Mouse (Mus musculus) hematopoietic stem cell, adult 5-6 weeks (primary cell): ENCODE results near the gene Pccb. TPM values are rescaled to one million over a fixed set of nuclear protein-coding genes. Genes with fewer than 3 reads are reported as not detected.

Experiments
- ATAC-seq, 2 experiments: fragments of 125-278 bp in 1 of 2; replicated peaks in 1 of 2; 2 replicates each; pipeline ENCODE4 v1.8.0; 2016 to 2017; ENCODE audit warnings: inconsistent platforms in 2 of 2, mild to moderate bottlenecking in 2 of 2, moderate number of reproducible peaks in 2 of 2, low read depth in 1 of 2, moderate TSS enrichment in 1 of 2; ENCODE audit not compliant: low FRiP score in 2 of 2, poor library complexity in 2 of 2, severe bottlenecking in 2 of 2, insufficient read depth in 1 of 2, low TSS enrichment in 1 of 2
- total RNA-seq: library from RNA; stranded (forward); fragments of 172-1452, 232-1000 nt; gene quantifications from 2 replicates; pipeline ENCODE4 v1.2.3, GENCODE M21; 2017

Gene Pccb
- total RNA-seq, 1 experiment from 2014 or later: 18.1 TPM

DNA sequence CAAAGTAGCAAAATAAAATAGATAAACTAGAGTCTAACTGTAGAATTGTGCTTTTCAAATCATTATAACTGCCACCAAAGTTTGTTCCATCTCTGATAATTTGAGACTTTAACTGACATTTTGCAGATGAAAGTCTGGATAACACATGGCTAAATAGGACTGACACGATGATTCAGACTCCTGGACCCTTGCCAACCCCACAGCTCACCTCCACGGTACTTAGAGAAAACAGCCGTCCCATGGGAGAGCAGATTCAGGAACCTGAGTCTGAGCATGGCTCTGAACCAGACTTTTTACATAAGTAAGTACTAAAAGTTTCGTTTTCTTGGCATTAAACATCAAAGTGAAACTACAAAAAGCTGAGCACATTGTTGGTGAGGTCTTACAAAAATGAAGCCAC lies 83.2 kb downstream of the Pccb start:
- peak in 1 of 2 experiments; percentile 32; a peak in 1 of 4 replicates for ATAC-seq

DNA sequence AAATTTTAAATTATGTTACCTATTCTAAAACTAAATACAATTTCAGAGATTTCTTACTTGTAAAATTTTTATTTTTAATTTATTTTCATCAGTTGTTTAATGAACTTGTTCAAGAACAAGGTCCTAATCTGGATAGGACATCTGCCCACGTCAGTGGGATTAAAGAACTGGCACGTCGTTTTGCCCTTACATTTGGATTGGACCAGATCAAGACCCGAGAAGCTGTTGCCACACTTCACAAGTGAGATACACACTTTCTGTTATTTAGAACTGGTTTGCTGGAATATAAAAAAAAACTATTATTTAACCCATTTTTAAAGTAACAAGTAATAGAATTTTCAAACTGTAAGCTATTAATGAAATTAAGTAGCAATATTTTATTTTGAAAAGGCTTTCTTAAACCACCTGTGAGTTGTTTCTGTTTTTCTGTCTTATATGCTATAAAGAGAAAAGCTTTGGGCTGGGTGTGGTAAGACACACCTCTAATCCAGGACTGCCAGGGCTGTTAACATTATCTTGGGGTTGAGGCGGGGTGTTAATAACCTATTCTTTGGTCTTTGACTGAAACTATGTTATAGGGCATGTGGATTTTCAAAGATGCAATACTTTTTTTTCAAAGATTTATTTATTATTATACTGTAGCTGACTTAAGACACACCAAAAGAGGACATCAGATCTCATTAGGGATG lies 89.9 kb downstream of the Pccb start:
- ATAC-seq: no peak

DNA sequence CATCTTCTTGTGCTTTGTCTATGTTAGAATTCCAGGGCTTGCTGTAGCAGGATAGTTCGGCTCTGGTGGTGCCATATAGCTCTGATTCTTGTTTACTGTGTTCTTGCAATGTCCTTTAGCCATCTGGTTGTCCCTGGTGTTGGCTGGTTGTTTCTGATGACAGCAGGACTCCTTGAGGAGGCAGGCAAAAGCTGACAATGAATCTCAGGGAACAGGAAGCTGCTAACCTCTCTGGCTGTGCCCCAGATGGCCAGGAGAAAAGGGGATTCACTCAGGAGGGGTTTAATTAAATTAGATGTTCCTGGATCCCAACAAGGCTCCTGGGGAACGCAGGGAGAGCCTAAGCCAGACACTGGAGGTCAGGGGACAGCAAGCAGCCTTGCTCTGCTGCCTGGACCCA lies 92.7 kb downstream of the Pccb start:
- ATAC-seq: no peak

Other genes starting within 250 kb of the Pccb start
- 56.6 and 63.2 TPM in 2 replicates for gene Msl2, start 39.2 kb upstream of the Pccb start, total RNA-seq
- gene Ppp2r3a, start 216.9 kb upstream of the Pccb start, total RNA-seq: 38.9 and 47.2 TPM in 2 replicates